Mouse (Mus musculus) brain, adult 2 months (tissue): Measurements from ENCODE around the gene Rorb.

Experiments used
- DNase-seq: peaks from one replicate; pipeline ENCODE4 v3.0.0; 2011; ENCODE audit warnings: low read depth, low spot score

Rorb gene

DNA sequence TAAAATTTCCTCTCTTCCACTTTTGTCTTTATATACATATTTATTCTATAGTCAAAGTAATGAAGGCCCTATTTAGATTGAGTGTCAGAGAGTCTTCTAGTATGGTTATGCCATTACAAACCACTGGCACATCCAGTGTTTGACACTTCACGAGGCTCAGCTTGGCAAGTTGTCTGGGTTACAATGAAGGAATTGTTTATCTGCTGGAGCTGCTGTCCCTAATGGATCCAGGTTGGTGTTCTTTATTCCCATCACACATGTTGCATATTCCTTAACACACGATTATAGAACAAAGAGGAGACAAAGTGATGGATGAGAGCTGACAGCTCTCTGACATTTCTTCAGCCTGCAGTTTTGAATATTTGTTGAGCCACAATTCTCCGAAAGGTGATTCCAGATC lies 77.0 kb downstream of the Rorb start:
- no peak for DNase-seq

DNA sequence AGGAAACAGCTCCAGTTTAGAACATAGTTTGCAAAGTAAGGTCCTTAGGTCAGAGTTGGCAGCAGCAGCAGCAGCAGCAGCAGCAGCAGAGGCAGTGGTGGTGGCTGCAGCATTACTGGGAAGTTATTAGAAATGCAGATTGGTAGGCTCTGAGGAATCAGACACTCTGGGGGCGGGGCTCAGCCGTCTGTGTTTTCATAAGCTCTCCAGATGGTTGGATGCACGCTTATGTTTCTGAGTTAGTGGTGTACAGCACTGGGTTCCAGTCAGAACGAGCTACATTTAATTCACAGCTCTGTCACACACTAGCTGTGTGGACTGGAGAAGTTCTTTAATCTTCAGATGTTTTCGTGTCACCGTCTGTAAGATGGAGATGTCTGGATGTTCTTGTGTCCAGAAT lies 105.9 kb downstream of the Rorb start:
- DNase-seq, result peak; percentile 78

DNA sequence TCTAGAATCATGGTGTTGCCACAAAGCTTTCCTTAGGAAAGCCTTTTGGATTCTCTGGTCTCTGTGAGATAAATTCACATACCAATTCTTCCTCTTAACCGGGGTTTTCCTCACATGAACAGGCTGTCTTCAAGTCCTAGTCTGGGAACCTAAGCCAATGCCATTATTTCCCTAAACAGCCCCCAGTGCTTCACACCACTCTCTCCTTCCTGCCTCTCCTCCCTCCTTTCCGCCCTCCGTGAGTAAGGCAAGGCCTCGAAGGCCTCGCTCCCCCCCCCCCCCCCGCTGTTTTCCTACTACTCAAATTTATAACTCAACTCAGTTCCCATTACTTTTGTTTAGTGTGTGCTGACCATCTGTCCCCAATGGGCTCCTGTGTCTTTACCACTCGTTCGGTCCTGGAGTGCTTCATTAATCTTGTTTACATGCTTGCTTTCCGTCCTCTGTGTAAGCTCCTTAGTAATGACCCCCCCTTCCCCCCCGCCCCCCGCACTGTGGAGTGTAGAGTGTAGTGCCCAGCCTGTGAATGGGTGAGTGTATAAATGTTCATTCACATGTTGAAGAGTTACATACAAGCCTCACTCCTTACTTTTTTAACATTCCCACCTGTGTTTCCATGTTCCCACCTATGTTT lies 106.9 kb downstream of the Rorb start:
- DNase-seq, result no peak

DNA sequence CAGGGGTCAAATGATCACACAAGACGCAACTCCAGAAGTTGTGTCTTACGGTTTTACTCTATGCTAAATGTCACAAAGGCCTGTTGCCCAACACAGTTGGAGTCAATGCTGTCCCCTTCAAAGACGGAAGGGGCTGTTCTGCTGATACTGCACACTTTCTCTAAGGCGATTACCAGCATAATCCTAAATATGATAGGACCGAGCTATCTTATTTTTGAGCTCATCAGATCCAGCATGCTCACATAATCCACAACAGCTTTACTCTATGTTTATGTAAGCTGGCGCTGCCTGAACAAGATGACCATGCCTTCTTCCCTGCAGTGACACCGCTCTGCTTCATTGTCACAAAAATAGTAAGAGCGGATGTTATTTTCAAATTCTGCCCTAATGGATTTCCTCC lies 112.0 kb downstream of the Rorb start:
- no peak for DNase-seq

DNA sequence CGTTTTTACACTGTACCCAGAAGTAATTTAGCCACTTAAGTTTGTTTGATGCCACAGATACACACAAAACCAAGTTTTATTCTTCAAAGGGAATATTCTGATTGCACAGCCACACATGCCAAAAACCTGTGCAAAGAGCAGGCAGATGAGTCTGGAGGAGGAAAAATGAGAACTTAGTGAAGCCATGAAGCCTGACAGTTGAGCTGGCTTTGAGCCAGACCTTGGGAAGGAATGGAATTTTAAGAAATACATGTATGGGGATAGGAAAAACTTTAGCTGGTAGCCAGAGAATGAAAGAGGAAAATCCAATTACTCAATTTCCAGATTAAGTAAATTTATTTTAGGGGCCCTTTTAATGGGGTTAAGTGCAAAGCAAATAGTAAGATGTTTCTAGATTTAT lies 113.3 kb downstream of the Rorb start:
- DNase-seq, result peak; percentile 47

DNA sequence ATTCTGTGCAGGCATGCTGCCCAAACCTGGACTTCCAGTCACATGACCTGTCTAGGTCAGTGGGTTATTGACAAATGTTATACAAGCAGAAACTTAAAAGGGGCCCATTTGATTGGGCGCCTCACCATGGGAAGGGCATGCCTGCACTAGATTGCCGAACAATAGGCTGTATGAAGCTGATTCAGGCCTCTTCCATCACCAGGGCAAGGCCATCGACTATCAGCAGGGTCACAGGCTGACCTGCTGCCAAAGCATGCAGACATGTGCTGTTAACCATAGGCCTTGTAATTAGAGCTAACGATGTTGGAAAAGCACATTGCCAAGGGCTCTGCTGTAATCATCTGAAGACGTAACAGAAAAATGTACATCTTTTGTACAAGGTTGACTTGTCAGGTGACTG lies 131.0 kb downstream of the Rorb start:
- no peak for DNase-seq

DNA sequence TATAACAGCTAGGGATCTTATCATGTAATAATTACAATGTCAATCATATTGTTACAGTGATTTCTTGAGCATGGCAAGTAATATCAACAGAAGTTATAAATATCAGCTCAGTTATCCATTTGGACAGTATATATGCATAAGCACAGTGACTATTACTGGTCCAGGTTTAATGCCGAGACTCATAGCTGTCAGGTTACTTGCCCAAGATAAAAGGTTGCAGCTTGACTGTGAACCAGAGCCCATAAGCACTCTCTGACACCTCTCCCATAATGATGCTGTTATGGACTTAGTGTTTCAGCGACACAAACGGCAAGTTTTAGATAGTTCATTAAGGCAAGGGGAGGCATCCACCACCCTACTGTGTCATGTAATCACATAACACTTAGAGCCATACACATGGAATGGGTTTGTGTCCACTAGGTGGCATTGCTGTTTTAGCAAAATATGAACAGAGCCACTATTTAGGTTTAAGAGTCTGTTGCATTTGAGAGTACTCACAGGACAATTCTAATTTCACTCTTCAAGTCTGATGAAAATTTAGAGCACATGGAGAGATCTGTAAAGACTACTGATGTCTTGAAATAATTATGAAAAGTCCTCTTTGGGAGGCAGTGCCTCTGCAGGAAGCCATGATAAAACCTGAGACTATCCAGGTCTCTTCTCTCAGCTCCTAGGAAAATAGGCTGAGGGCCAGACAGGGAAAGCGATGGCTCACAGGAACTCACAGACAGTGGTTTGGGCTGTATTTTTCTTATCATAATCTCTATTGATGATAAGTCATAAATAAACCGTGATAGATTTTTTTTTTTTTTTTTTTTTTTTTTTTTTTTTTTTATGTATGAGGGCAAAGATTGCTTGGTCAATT lies 136.0 kb downstream of the Rorb start:
- DNase-seq, result peak; percentile 80

DNA sequence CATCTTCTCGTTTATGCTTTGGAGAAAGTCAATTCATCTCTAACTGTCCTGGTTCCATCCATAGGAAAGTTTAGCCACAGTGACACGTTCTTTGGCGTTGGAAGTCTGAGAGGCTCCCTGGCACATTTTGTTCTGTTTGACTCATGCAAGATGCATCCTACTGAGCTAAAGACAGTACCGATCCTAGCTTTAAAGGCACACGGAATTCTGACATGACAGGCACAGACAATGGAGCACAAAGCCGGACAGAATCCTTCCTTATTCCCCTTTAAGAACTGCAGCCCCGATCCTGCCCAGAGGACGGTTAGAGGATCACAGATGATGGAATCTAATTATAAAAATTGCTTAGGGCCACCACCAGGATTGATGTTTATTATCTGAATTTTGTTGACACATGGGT lies 141.6 kb downstream of the Rorb start:
- peak; percentile 70 for DNase-seq

DNA sequence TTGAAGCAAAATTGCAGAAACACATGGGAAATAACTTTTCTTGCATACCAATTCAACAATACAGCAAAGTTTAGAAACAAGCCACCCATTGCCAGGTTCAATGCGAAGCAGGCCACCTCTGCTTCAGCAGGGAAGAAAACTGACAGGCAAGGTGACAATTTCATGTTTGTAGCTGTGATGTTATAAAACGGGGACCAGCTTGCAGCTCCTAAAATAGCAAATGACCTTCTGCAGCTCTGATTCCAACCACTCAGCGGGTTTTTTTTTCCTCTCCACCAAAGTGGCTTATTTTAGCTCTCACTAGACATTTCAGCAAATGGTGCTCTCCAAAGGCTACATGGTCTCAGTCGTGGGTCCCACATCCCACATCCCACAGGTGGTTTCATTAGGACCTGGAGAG lies 143.7 kb downstream of the Rorb start:
- peak; percentile 63 for DNase-seq

DNA sequence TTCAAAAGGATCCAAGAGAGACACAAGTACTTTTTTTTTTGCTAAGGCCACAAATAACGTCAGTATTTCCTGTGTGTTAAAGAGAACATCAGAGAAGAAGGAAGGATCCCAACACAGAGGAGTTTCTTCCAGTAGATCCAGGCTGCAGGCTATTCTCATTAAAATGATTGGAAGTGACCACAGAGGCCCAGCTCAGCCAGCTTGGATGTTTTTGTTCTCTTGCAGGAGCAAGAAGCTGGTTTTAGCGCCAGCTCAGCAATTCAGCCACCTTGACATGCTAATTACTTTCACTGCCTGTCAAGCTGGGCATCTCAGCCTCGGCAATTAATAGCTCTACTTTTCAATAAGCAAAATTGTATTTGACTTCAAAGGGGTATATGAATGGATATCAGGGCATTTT lies 151.1 kb downstream of the Rorb start:
- DNase-seq, result peak; percentile 46

DNA sequence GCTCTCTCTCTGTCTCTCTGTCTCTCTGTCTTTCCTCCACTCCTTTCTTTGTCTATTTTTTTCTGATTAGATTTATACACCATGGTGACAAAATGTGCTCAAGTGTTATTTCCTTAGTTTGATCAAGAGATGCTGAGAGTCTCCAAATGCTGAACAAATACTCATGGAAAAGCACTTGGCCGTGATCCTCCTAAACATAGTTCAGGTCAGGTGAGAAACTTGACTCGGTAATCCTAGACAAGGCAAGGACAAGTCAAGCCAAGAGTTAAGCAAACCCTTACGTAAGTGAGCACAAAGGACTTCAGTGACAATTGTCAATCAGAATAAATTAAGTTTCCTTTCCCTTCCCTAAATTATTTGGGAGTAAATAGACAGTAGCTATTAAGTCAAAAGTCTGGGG lies 158.2 kb downstream of the Rorb start:
- no peak for DNase-seq

DNA sequence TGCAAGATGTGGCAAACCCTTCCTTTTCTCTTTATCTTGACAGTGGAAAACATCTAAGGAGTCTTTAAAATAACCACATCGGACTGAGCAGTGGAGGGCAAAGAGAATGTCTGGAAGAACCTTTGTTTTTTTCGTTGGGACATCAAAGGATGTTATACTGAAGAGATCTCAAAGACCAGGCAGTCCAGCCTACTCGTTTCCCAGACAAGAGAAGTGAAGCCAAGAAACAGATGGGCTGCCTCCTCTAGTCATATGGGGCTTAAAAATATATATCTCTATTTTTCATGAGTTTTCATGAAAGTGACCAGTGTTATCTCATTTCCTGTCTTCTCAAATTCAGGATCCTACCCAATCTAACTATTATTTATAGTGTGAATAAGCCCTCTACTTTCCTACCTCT lies 163.8 kb downstream of the Rorb start:
- peak; percentile 43 for DNase-seq

DNA sequence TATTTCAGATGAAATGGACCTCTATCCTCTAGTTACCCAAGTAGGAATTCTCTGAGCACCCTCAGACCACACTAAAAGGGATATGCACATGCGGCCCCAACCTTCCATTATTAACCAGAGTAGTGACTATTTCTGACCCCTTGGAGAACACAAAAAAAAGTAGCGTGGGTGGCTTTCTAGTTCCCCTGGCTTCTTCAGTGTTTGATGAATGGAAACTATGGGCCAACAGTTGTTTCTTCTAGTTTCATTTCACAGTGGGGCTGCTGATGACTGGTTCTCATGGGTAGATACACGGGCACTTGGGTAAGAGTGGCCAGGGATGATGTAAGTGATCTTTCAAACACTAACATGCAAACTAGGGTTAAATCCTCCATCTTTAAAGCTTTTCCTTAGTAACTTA lies 165.7 kb downstream of the Rorb start:
- DNase-seq, result no peak

DNA sequence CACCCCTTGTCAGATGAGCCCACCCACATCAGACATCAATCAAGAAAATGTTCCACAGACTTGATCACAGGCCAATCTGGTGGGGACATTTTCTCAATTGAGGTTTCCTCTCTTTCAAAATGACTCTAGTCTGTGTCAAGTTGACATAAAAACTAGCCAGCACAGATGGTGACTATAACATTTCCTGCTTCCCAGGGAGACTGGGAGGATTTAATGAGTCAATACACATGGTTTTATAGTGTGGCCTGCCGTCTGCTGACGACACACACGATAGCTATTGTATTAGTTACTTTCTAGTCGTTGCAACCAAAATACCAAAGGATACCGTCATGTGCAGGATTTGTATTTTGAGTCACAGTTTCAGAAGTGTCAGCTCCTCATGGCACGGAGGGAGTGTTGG lies 169.6 kb downstream of the Rorb start:
- peak; percentile 37 for DNase-seq

DNA sequence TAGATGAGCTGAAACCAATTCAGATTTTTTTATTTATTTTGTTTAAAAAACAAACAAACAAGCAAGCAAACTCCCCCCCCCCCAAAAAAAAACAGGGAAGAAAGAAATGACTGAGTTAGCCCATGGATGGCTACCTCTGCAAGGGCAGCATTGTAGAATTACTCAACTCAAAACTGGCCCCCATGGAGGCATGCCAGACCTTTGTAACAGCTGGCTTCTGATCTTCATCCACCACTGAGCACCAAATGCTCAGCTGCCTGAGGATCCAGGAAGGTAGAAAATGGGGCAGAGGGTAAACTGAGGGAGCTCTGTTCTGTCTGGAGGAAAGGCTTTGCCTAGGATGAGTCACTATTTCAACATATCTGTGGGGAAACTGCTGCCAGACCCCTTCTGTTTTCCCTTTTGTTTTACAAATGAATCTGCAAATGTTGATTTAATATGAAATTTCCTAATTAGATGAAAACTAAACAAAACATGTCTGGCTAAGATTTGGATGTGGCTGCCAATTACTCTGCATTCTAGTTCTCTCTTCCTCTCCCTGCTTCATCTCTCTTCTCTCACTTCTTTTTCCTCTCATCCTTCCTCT lies 199.1 kb downstream of the Rorb start:
- no peak for DNase-seq

DNA sequence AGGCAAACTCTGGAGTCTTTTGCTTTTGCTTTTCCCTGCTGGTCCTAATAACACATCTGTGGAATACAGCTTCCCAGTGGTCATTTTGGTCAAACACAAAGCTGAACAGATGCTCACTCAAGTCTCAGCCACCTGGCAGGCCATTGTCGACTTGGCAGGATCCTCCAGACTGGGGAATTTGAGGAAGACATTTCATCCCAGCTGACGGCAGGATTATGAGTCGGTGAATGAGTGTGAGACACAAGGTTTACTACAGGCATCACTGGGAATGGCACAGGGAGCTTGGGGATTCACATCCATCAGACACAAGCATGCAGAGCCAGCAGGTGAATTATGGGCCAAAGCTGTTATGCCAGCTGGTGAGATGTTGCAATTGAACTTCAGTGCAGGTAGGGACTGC lies 201.4 kb downstream of the Rorb start:
- DNase-seq, result no peak

DNA sequence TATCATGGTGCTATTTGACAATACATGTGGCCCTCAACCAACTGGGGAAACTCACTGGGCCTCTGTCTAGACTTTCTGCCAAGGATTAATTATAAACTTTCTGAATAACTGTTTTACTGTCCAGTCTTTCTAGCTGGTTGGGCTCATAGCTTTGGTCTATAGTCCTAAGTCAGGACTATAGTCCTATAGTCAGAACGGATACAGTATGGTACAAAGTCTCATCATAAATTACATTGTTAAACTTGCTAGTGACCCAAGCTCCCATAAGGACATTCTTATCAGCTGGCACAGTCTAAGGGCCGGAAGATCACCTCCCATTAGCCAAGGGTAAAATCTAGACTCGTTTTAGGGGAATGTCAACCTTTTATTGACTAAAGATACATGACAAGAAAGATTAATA lies 205.5 kb downstream of the Rorb start:
- DNase-seq, result no peak

DNA sequence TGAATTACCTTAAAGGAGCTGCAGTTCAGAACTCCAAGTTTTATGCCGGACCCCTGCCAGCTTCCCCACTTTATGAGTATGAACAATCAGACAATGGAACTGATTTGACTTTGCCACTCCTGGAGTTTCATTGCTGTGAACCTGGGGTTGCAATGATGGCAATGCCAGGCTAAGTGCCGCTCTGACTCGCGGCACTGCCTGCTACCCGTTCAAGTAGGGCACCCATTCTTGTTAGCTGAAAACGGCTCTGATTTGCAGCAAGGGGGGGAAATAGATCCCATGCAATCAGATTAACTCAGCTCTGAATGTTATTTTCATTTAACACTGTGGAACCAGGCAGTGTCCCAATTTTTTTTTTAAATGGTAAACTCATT lies 208.3 kb downstream of the Rorb start:
- DNase-seq, result no peak

DNA sequence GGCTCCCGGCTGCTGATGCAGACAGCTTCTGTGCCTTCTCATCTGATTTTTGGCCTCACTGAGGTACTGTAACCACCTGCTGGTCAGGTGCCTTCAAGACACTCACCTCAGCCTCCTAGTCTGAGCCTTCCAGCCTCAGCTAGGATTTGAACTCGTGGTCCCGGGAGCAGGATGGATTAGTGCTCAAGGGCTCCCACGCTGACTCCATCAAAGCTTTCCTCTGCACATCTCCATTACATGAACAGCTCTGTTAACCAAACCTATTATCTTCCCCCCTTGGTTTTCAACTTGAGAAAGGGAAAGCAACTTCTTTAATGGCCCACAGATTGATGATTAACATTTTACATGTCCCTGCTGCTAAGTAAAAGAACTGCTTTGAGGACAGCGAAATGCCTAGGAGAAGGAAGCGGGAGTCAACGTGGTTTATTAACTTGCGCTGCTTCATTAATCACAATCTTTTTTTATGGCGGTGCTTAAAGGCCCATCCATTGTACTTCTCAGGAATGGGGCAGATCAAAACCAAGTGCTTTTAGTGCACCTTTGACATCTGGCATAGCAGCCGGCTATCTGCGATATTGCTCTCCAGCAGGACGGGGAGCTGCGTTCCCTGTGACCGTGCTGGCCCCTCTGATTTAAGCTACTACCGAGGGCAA lies 208.8 kb downstream of the Rorb start:
- no peak for DNase-seq

DNA sequence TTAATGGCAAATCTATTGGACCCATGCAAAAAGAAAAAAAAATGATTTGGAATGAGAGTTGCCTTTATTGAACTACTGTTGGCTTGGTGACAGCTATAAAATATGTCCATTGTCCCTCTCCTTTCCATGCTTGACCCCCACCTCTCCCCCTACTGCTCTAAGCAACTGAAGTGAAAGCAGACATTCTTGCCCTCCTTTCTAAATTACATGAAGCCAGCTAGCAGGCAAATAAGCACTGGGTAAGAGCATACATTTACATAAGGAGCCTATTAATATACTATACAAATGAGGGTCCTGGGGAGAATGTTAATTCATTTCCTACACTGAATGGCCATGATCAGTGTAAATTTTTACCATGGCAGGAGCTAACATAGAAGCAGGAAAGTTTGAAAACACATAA lies 212.8 kb downstream of the Rorb start:
- no peak for DNase-seq

DNA sequence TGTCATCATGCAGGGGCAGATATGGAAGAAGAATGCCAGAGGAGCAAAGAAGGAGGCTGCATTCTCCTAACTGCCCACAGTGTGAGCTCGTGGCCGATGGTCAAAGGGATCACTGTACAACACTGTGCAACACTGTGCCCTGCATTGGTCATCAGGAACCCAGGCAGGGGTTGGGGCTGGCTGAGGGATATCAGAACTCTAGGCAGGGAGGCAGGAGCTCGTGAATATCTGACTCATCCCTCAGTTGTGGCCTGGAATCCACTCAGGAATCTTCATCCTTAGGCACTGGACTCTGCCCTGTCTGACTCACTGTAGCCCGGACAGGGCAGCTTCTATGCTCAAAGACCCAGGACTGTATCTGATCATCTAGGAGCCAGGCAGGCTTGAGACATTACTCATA lies 220.8 kb downstream of the Rorb start:
- DNase-seq, result no peak

DNA sequence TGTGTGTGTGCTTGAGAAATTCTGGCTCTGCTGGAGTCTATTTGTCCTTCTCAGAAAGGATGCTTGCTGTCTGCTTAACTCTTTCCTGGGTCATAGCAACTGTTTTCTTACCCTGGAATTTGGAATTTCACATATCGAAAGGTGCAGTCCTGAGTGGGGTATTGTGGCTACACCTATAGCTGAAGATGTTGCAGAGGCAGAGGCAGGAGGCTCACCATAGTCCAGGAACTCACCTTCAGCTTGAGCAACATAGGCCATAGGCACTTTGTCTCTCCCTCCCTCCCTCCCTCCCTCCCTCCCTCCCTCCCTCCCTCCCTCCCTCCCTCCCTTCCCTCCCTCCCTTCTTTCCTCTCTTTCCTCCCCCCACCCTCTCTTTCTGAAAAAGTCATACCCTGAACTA lies 221.4 kb downstream of the Rorb start:
- DNase-seq, result no peak
